Mouse (Mus musculus): Measurements from ENCODE around the gene Tax1bp1. TPM values are rescaled to one million over a fixed set of nuclear protein-coding genes. Genes with fewer than 3 reads are reported as not detected.

Tax1bp1 gene
- polyA plus RNA-seq, 2 experiments = 32.3 to 98.9 TPM

- no peaks in the 10 kb centered on the region for H3K9me3 ChIP-seq (ENCODE audit: control insufficient read depth, low read length)
- H3K9ac ChIP-seq (replicated peaks) = no peak overlapping the region
- no peaks in the 10 kb centered on the region for H3K36me3 ChIP-seq (replicated peaks; ENCODE audit: control insufficient read depth, insufficient read depth, low read depth)
- no peak for TF ChIP-seq EP300 (IDR thresholded peaks at IDR 0.05; ENCODE audit: low read depth)
- no peak for TF ChIP-seq CTCF (IDR thresholded peaks at IDR 0.05; ENCODE audit: low read depth)
- 25% methylated on average over 4 of the region's 5 CpGs for WGBS (ENCODE audit: insufficient replicate concordance)
- H3K4me1 ChIP-seq (replicated peaks; ENCODE audit: control insufficient read depth in 2 of 2, insufficient read depth in 2 of 2, low read length in 1 of 2) = no peaks in the 10 kb centered on the region
- no peak for ATAC-seq (ENCODE audit: insufficient read depth)
- no peak overlapping the region for H3K27ac ChIP-seq
- H3K27me3 ChIP-seq (ENCODE audit: control insufficient read depth, insufficient read depth, low read length) = no peaks in the 10 kb centered on the region
- no peak overlapping the region for H3K4me3 ChIP-seq (ENCODE audit: insufficient read depth in 1 of 2, low read depth in 2 of 2, low read length in 2 of 2)
- H3K4me2 ChIP-seq (ENCODE audit: low read depth) = no peak overlapping the region
- no peak for DNase-seq (ENCODE audit: low read depth in 3 of 3, low spot score in 3 of 3)
Observed at GRCm38 (mm10) chr6:52691800-52692199, 21.7 kb upstream of the Tax1bp1 start.

- H3K9me3 ChIP-seq (ENCODE audit: control insufficient read depth, low read length) = no peaks in the 10 kb centered on the region
- no peak overlapping the region for H3K4me2 ChIP-seq (ENCODE audit: low read depth)
- no peak overlapping the region for H3K4me3 ChIP-seq (ENCODE audit: insufficient read depth in 1 of 2, low read depth in 2 of 2, low read length in 2 of 2)
- no peak overlapping the region for H3K27ac ChIP-seq
- no peaks in the 10 kb centered on the region for H3K36me3 ChIP-seq (replicated peaks; ENCODE audit: control insufficient read depth, insufficient read depth, low read depth)
- H3K27me3 ChIP-seq (ENCODE audit: control insufficient read depth, insufficient read depth, low read length) = no peaks in the 10 kb centered on the region
- H3K9ac ChIP-seq (replicated peaks) = no peak overlapping the region
- TF ChIP-seq EP300 (IDR thresholded peaks at IDR 0.05; ENCODE audit: low read depth) = no peak
- no peak for TF ChIP-seq CTCF (IDR thresholded peaks at IDR 0.05; ENCODE audit: low read depth)
- H3K4me1 ChIP-seq (replicated peaks; ENCODE audit: control insufficient read depth in 2 of 2, insufficient read depth in 2 of 2, low read length in 1 of 2) = no peaks in the 10 kb centered on the region; a peak in 1 of 4 replicates
- DNase-seq (ENCODE audit: low read depth in 3 of 3, low spot score in 3 of 3) = no peak
- no peak for ATAC-seq (ENCODE audit: insufficient read depth)
- WGBS (ENCODE audit: insufficient replicate concordance) = 48% methylated on average over 6 of the region's 6 CpGs
Observed at GRCm38 (mm10) chr6:52692451-52693063, 21.0 kb upstream of the Tax1bp1 start.

GRCm38 (mm10) chr6:52697964-52698535, 15.5 kb upstream of the Tax1bp1 start:
- no peak overlapping the region for H3K4me2 ChIP-seq (ENCODE audit: low read depth)

DNA sequence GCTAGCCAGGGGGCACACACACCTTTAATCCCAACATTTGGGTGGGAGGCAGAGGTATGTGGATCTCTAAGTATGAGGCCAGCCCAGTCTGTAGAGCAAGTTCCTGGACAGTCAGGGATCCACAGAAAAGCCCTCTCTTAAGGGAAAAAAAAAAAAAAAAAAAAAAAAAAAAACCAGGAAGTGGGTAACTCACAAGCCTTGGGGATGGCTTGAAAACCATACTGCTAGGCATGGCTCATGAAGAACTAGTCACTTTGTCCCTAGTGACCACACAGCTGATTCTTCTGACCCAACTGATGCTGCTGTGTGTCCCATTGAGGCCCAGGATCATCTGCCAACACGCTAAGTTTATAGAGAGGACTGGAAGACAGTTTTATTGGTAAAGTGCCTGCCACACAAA, 14.5 kb upstream of the Tax1bp1 start:
- Histone ChIP-seq H3K9me3 (ENCODE audit: control insufficient read depth, low read length) (no peaks in the 10 kb centered on the region), H3K27ac (no peak overlapping the region), H3K27me3 (ENCODE audit: control insufficient read depth, insufficient read depth, low read length) (no peaks in the 10 kb centered on the region), H3K4me2 (ENCODE audit: low read depth) (no peak overlapping the region), H3K4me3 (ENCODE audit: insufficient read depth in 1 of 2, low read depth in 2 of 2, low read length in 2 of 2) (no peak overlapping the region), H3K36me3 (replicated peaks; ENCODE audit: control insufficient read depth, insufficient read depth, low read depth) (no peaks in the 10 kb centered on the region), H3K4me1 (replicated peaks; ENCODE audit: control insufficient read depth in 2 of 2, insufficient read depth in 2 of 2, low read length in 1 of 2) (peaks cover 4 to 9% of the 10 kb centered on the region in 2 experiments; a peak in 2 of 4 replicates), H3K9ac (replicated peaks) (no peak overlapping the region)
- TF ChIP-seq EP300 (IDR thresholded peaks at IDR 0.05; ENCODE audit: low read depth) (no peak), CTCF (IDR thresholded peaks at IDR 0.05; ENCODE audit: low read depth) (no peak)
- DNase-seq (ENCODE audit: low read depth in 3 of 3, low spot score in 3 of 3) = no peak
- ATAC-seq (ENCODE audit: insufficient read depth) = no peak
- WGBS (ENCODE audit: insufficient replicate concordance) = 48% methylated on average over 1 of the region's 1 CpGs

More at GRCm38 (mm10) chr6:52697964-52698535, 15.5 kb upstream of the Tax1bp1 start:
- Histone ChIP-seq H3K27ac (no peak overlapping the region), H3K4me3 (ENCODE audit: insufficient read depth in 1 of 2, low read depth in 2 of 2, low read length in 2 of 2) (no peak overlapping the region), H3K36me3 (replicated peaks; ENCODE audit: control insufficient read depth, insufficient read depth, low read depth) (no peaks in the 10 kb centered on the region), H3K4me1 (replicated peaks; ENCODE audit: control insufficient read depth in 2 of 2, insufficient read depth in 2 of 2, low read length in 1 of 2) (peaks cover 4 to 9% of the 10 kb centered on the region in 2 experiments; a peak in 2 of 4 replicates), H3K9ac (replicated peaks) (no peak overlapping the region), H3K9me3 (ENCODE audit: control insufficient read depth, low read length) (no peaks in the 10 kb centered on the region), H3K27me3 (ENCODE audit: control insufficient read depth, insufficient read depth, low read length) (no peaks in the 10 kb centered on the region)
- ATAC-seq (ENCODE audit: insufficient read depth) (no peak), DNase-seq (ENCODE audit: low read depth in 3 of 3, low spot score in 3 of 3) (no peak)
- 10% methylated on average over 4 of the region's 4 CpGs for WGBS (ENCODE audit: insufficient replicate concordance)
- TF ChIP-seq EP300 (IDR thresholded peaks at IDR 0.05; ENCODE audit: low read depth) = no peak
- TF ChIP-seq CTCF (IDR thresholded peaks at IDR 0.05; ENCODE audit: low read depth) = no peak

DNA sequence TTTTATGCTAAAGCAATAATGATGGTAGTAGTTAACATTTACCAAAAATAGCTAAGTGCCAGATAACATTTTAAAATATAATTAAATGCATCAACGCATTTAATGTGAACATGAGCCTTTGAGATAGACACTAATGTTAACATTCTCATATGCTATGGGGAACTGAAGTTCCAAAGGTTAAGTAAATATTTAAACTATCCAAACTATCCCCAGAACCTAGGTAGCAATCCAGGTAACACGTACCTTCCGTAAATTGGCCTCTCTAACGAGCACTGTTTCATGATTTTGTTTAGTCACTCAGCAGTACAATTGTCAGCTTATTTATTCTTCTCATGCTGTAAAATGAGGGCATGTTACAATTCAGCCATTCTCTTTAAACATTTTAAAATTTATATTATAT, 13.6 kb upstream of the Tax1bp1 start:
- DNase-seq (ENCODE audit: low read depth in 3 of 3, low spot score in 3 of 3) (no peak), ATAC-seq (ENCODE audit: insufficient read depth) (no peak)
- H3K27me3 ChIP-seq (ENCODE audit: control insufficient read depth, insufficient read depth, low read length) = no peaks in the 10 kb centered on the region
- peaks cover 4 to 9% of the 10 kb centered on the region in 2 experiments; a peak in 2 of 4 replicates for H3K4me1 ChIP-seq (replicated peaks; ENCODE audit: control insufficient read depth in 2 of 2, insufficient read depth in 2 of 2, low read length in 1 of 2)
- TF ChIP-seq CTCF (IDR thresholded peaks at IDR 0.05; ENCODE audit: low read depth) = no peak
- TF ChIP-seq EP300 (IDR thresholded peaks at IDR 0.05; ENCODE audit: low read depth) = no peak
- H3K9ac ChIP-seq (replicated peaks) = no peak overlapping the region
- H3K27ac ChIP-seq = no peak overlapping the region
- H3K9me3 ChIP-seq (ENCODE audit: control insufficient read depth, low read length) = no peaks in the 10 kb centered on the region
- no peak overlapping the region for H3K4me2 ChIP-seq (ENCODE audit: low read depth)
- H3K4me3 ChIP-seq (ENCODE audit: insufficient read depth in 1 of 2, low read depth in 2 of 2, low read length in 2 of 2) = no peak overlapping the region
- WGBS (ENCODE audit: insufficient replicate concordance) = 69% methylated on average over 4 of the region's 4 CpGs
- no peaks in the 10 kb centered on the region for H3K36me3 ChIP-seq (replicated peaks; ENCODE audit: control insufficient read depth, insufficient read depth, low read depth)

Measured in liver, embryonic 14.5 days (tissue).